Mouse (Mus musculus): Measurements from ENCODE around the gene Ctdspl.

- no peak for TF ChIP-seq CTCF (IDR thresholded peaks at IDR 0.05; ENCODE audit: control insufficient read depth, insufficient read depth, low read length)
- no peak for TF ChIP-seq POLR2A (IDR thresholded peaks at IDR 0.05; ENCODE audit: borderline replicate concordance, control insufficient read depth, low read depth, low read length)
Observed at GRCm38 (mm10) chr9:119005303-119006029, 79.2 kb downstream of the Ctdspl start.
